Mouse (Mus musculus) spleen, adult 18-20 months (tissue): Measurements from ENCODE around the gene Rnf212.
A peak's percentile ranks its signal among the peaks of the same experiment; 100 is the strongest.

Experiments
- DNase-seq, 2 experiments: peaks; one replicate each; pipeline ENCODE4 v3.0.0; 2022; ENCODE audit warnings: mixed read lengths in 2 of 2

Rnf212 gene

GRCm38 (mm10) chr5:108711968-108712367 lies 62.8 kb downstream of the Rnf212 start:
- no peak for DNase-seq

- no peak for DNase-seq
These were observed 65.6 kb downstream of the Rnf212 start for GRCm38 (mm10) chr5:108708981-108709731.

GRCm38 (mm10) chr5:108708419-108708818 lies 66.4 kb downstream of the Rnf212 start:
- DNase-seq, result no peak

GRCm38 (mm10) chr5:108707758-108708157 lies 67.0 kb downstream of the Rnf212 start:
- no peak for DNase-seq

GRCm38 (mm10) chr5:108703754-108704626 lies 70.8 kb downstream of the Rnf212 start:
- no peak for DNase-seq

- DNase-seq, result no peak
These were observed 73.3 kb downstream of the Rnf212 start for GRCm38 (mm10) chr5:108701341-108702021.

- no peak for DNase-seq
These were observed 74.4 kb downstream of the Rnf212 start for GRCm38 (mm10) chr5:108700346-108700745.

- DNase-seq, result no peak
These were observed 77.4 kb downstream of the Rnf212 start for GRCm38 (mm10) chr5:108697341-108697753.

GRCm38 (mm10) chr5:108696542-108696941 lies 78.2 kb downstream of the Rnf212 start:
- DNase-seq, result no peak

- no peak for DNase-seq
These were observed 78.9 kb downstream of the Rnf212 start for GRCm38 (mm10) chr5:108695861-108696260.

- DNase-seq, result peak; percentile 29 to 40
These were observed 80.2 kb downstream of the Rnf212 start for GRCm38 (mm10) chr5:108694352-108695261.

GRCm38 (mm10) chr5:108693872-108694288 lies 80.9 kb downstream of the Rnf212 start:
- peak; percentile 73 to 79 for DNase-seq

GRCm38 (mm10) chr5:108692271-108692670 lies 82.5 kb downstream of the Rnf212 start, which contains the start of gene Fgfrl1:
Fgfrl1 (plus strand) TSS chr5:108692382.
- peak; percentile 54 to 74 for DNase-seq

- no peak for DNase-seq
These were observed 83.6 kb downstream of the Rnf212 start for GRCm38 (mm10) chr5:108691152-108691551.

- DNase-seq, result no peak
These were observed 85.7 kb downstream of the Rnf212 start for GRCm38 (mm10) chr5:108689091-108689490.

- no peak for DNase-seq
These were observed 93.9 kb downstream of the Rnf212 start for GRCm38 (mm10) chr5:108680871-108681270.

GRCm38 (mm10) chr5:108679909-108680308 lies 94.9 kb downstream of the Rnf212 start:
- DNase-seq, result no peak
